Mouse (Mus musculus) heart, adult 11 months (tissue): ENCODE results near the gene Efcab7.

Source experiments
- DNase-seq: peaks from one replicate; pipeline ENCODE4 v3.0.0; 2022

Gene Efcab7

GRCm38 (mm10) chr4:99829094-99830073 lies at the start of gene Efcab7:
TSS of gene Efcab7 (plus strand) at chr4:99829198.
- DNase-seq, result peak; percentile 97

- DNase-seq, result no peak
Observed at GRCm38 (mm10) chr4:99792365-99792764, 36.6 kb upstream of the Efcab7 start.

- no peak for DNase-seq
Observed at GRCm38 (mm10) chr4:99816697-99817460, 12.1 kb upstream of the Efcab7 start.

GRCm38 (mm10) chr4:99828337-99828736 lies 661 bp upstream of the Efcab7 start:
- DNase-seq, result no peak

DNA sequence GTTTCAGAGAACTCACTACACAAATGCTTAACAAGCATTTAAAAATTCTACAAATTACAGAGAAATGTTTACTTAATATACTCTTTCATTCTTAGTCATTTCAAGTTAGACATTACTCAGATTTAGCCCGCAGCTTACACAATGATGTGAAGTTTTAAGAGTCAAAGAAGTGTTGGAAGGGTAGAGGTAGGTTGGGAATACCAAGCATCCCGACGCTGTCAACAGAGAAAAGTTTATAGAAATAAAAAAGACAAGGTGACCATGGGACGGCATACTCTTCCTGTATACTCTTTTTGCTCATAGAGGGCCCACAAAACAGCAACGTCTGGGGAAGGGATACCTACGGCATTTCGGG lies 282 bp upstream of the Efcab7 start:
- no peak for DNase-seq

- DNase-seq, result no peak
Observed at GRCm38 (mm10) chr4:99881882-99882281, 52.9 kb downstream of the Efcab7 start.

DNA sequence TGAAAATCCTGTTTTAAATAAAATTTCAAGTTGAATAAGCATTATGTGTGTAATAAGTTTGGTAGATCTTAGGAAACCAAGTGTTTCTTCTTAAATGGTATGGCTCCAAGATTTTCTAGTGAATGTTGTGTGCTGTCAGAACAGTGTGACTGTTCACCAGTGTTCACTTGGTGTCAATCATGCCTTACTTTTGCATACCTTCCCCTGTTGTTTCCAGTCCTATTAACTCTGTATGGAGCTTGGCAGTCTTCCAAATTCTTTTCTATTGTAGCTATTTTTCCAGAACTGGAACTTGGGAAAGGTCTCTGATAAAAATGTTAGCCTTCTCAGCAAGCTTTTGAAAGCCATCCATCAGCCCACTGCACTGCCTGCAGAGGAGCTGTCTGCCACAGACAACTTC lies 53.4 kb downstream of the Efcab7 start:
- DNase-seq, result no peak

DNA sequence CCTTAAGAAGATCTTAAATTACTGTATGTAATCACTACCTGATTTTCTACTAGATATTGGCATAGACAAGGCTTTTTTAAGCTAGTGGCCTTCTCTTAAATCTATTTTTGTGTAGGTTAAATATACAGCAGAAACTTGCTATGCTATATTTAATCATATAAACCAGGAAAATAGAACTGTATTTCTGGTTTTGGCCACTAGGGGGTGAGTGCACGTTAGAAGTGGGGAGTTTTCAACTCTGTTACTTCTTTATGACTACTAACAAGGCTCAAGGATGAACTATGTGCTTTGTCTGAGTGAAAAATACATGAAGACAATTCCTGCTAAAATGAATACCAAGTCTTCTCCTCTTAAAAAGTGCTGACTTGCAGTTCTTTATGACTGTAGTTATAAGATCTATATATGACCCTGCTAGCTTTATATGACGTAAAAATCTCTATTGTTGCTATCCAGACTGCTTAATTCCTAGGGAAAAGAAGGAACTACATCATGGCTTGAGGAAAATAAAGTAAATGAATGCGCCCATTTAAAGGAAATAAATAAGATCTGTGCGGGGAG lies 85.0 kb downstream of the Efcab7 start:
- DNase-seq, result no peak

DNA sequence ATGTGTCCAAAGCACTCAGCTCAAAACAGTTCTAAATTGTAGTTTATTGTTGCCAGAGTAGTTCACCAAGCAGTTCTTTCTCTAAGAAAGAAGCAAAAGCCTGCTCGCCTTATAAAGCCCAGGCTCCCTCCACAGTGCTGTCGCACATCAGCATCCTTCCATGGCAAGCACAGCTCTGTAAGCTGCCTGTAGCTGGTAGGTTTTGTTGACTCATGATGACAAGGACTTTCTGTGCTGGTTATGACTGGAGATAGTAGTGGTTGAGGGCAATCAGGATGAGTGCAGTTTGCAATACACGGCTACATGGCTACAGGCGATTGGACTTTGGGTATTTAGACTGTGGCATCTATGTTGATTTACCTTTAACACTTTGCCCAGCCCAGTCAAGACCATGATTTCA lies 97.4 kb downstream of the Efcab7 start:
- DNase-seq, result peak; percentile 73

GRCm38 (mm10) chr4:99928521-99928920 lies 99.5 kb downstream of the Efcab7 start:
- DNase-seq, result peak; percentile 27

DNA sequence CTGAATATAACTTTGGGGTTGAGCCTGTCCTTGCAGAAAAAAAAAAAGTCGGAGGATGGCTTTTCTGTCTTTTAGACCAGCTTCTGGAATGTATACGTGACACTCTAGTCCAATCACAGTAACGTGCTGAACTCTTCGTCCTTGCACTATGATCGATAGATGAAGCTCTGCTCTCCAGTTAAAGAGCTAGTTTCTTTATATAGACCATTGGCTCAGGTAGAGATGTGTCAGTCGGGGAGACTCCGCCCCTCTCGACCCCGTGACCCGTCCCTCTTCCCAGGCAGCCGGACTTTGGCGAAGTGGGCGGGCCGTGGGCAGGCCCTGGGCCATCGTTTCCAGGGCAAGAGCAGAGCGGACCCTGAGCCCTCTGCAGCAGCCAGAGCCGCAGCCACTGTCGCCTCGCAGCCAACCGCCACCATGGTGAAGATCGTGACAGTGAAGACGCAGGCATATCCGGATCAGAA lies 100.2 kb downstream of the Efcab7 start, which contains the start of gene Pgm1:
Gene Pgm1, plus strand, starts transcription at position 266 of the 464 bp plus-strand sequence.
- peak; percentile 99 for DNase-seq

DNA sequence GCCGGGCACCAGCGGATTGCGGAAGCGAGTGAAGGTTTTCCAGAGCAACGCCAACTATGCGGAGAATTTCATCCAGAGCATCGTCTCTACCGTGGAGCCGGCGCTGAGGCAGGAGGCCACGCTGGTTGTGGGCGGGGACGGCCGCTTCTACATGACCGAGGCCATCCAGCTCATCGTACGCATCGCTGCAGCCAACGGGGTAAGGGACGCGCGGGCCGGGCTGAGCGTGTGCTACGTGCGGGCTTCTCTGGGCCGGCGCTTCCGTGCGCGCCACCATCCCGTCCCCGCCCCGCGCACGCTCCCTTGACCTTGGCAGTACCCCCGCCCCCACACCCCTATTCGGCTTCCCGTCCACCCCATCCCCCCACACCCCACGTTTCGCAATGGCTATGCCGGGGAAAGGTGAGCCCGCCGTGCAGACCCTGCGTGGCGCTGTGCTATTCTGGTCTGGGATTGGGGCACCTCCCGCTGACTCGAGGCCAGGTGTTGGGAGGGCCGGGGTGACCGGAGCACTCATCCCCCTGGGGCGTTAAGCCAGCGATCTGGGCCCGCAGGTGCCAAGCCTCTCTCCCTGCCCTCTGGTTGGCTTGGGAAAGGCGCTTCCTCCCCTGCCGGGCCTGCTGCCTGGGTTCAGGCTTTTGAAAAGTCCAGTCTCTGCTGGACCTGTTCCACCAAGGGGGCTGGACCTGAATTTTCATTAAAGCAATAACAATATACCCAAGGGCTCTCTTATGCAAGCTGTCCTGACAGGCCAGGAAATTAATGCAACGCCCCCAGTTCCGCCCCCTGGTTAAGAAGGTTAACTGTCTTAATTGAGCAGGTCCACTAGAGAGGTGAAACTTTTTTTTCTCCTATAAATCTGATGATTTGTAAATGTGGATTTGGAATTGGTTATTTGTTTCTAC lies 100.9 kb downstream of the Efcab7 start, which contains the start of gene Itgb3bp:
Gene Itgb3bp, minus strand, starts transcription at position 201 of the 905 bp plus-strand sequence.
- DNase-seq, result peak; percentile 99

DNA sequence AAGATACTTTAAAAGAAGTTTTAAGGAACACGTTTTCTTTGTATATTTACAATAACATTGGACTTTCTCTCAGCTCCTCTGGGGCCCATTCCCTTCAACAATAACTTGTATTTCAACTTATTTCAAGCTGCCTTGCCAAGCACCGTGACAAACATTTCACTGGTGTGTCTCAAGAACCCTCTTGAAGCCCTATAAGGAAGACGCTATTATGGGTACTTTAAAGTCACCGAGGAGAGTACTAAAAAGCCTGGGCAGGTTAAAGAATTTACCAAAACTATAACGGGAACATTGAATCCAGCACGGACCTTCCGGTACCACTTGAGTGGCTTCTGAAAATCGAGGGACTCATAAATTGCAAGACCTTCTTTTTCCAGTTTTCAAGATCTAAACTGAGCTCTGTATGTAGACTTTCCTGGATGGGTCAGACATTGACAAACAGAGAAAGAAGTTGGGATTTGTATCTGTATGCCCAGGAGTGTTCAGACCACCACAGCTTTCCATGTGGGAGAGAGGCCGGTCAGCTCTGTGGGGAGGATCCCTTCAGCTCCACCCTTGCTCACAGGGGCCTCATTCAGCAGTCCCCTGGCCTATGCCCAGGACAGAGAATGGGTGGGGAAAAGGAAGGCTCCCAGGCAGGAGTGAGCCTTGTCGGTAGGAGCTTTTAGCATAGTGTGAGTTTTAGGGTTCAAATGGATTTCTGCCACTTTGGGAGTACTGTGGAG lies 101.7 kb downstream of the Efcab7 start:
- DNase-seq, result peak; percentile 93

GRCm38 (mm10) chr4:99931240-99931580 lies 102.2 kb downstream of the Efcab7 start:
- DNase-seq, result peak; percentile 84

- peak; percentile 91 for DNase-seq
Observed at GRCm38 (mm10) chr4:99931807-99932206, 102.8 kb downstream of the Efcab7 start.

GRCm38 (mm10) chr4:99934859-99935258 lies 105.9 kb downstream of the Efcab7 start:
- DNase-seq, result peak; percentile 85

- DNase-seq, result peak; percentile 53
Observed at GRCm38 (mm10) chr4:99936278-99936677, 107.3 kb downstream of the Efcab7 start.

GRCm38 (mm10) chr4:99939711-99940505 lies 110.9 kb downstream of the Efcab7 start:
- DNase-seq, result peak; percentile 91

DNA sequence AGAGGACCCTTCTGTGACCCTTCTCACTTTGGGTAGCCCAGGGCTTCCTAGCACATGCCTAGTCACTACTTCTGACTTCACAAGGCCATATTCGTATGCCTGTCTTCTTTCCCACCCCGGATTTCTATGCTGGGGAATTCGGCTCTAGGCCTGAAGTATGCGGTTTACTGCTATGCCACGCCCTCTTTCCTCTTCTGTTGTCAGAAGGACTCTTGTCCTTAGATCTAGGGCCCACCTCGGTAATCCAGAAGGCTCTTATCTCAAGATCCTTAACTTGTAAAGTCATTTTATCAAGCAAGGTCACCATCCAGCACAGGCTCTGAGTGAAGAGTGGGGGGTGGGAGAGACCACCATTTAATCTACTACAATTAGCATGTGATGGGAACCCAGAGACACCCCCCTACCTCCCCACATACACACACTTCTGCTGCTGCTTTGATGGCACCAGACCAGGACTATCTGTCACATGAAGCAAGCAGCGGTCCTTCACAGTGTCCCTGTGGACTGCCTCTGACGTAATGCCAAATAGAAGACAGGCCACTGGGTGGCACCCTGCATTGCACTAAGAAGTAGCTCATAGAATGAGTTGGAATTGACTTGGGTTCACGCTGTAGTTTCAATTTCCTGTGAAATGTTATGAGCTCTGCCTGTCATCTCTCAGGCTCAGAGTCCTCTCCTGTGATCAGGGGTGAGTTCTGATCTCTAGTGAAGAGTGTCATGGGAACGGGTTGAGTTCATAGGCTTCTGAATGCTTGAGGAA lies 112.8 kb downstream of the Efcab7 start:
- DNase-seq, result peak; percentile 95

DNA sequence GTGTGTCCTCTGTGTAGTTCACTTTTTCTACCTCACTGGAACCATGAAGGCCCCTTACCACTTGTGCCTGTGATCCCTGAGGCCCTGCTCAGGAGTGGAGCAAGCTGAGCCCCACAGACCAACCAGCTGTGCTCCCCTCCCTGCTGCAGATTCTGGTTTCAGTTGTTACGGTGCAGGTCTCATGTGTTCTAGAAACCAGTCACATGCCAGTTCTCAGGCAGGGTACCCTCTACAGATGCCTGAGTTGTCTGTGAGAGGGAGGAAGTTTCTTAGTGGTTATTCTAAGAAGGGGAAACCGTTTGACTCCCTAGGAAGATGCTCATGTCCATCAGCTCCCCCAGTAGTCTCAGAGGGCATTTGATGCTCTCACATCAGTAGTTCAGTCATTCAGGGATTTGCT lies 115.6 kb downstream of the Efcab7 start:
- DNase-seq, result peak; percentile 33
